Mouse (Mus musculus) cerebellum, adult 11-12 months (tissue): ENCODE measurements around the gene Xcl1.

Source experiments
- DNase-seq: peaks from one replicate; pipeline ENCODE4 v3.0.0; 2022

Xcl1 gene

GRCm38 (mm10) chr1:164900696-164901095 lies 34.6 kb downstream of the Xcl1 start:
- DNase-seq, result peak; percentile 36

GRCm38 (mm10) chr1:164900226-164900625 lies 35.1 kb downstream of the Xcl1 start:
- peak; percentile 14 for DNase-seq

GRCm38 (mm10) chr1:164899506-164899905 lies 35.8 kb downstream of the Xcl1 start:
- peak; percentile 23 for DNase-seq

GRCm38 (mm10) chr1:164898846-164899351 lies 36.4 kb downstream of the Xcl1 start:
- DNase-seq, result peak; percentile 93

- no peak for DNase-seq
These were observed 38.0 kb downstream of the Xcl1 start for GRCm38 (mm10) chr1:164897163-164897817.

GRCm38 (mm10) chr1:164896211-164897145 lies 38.8 kb downstream of the Xcl1 start:
- peak; percentile 46 for DNase-seq

- DNase-seq, result no peak
These were observed 39.5 kb downstream of the Xcl1 start for GRCm38 (mm10) chr1:164895806-164896205.

GRCm38 (mm10) chr1:164890366-164890765 lies 45.0 kb downstream of the Xcl1 start:
- DNase-seq, result no peak

GRCm38 (mm10) chr1:164888563-164888962 lies 46.8 kb downstream of the Xcl1 start:
- no peak for DNase-seq

GRCm38 (mm10) chr1:164887775-164888174 lies 47.6 kb downstream of the Xcl1 start:
- no peak for DNase-seq

GRCm38 (mm10) chr1:164881891-164882290 lies 53.4 kb downstream of the Xcl1 start:
- DNase-seq, result no peak
